Mouse (Mus musculus): ENCODE data around the gene Dmc1. TPM values are rescaled to one million over a fixed set of nuclear protein-coding genes. Genes with fewer than 3 reads are reported as not detected.

Dmc1 gene
- polyA plus RNA-seq (2015; fragmentation: Nextera tagmentation; extraction: Ambion mirVana) = 2.4 and 6.4 TPM in 2 replicates

DNA sequence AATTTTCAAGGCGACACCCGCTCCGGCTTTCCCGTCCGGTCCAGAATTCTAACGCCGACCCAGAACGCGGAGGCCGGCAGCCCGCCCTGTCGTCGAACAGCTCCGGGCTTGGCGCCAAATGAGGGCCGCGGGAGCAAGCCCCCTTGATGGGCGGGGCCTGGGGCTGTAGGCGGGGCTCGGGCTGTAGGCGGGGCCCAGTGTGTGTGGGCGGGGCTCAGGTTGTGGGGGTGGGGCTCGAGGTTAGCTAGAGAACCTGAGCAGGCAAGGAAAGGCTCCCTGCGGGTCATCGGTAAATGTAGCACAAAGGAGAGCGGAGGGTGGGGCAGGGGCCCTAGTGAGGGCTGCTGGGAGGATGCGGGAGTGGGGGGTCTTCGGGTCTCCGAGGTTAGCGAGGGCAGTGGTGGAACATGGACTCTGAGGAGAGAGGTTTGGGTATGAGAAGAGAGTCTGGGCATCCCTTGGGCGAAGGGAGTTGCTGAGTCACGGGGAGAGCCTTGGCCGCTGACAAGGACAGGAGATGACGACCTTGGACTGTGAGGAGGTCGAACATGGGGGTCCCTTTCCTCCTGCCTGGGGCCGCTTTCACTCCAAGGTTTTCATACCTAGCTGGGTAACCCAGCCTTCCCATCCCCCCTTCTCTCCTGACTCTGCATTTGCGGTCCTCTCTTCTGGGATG lies at the start of gene Dmc1:
Dmc1 (minus strand) TSS at position 120 of the 676 bp plus-strand sequence.

DNA sequence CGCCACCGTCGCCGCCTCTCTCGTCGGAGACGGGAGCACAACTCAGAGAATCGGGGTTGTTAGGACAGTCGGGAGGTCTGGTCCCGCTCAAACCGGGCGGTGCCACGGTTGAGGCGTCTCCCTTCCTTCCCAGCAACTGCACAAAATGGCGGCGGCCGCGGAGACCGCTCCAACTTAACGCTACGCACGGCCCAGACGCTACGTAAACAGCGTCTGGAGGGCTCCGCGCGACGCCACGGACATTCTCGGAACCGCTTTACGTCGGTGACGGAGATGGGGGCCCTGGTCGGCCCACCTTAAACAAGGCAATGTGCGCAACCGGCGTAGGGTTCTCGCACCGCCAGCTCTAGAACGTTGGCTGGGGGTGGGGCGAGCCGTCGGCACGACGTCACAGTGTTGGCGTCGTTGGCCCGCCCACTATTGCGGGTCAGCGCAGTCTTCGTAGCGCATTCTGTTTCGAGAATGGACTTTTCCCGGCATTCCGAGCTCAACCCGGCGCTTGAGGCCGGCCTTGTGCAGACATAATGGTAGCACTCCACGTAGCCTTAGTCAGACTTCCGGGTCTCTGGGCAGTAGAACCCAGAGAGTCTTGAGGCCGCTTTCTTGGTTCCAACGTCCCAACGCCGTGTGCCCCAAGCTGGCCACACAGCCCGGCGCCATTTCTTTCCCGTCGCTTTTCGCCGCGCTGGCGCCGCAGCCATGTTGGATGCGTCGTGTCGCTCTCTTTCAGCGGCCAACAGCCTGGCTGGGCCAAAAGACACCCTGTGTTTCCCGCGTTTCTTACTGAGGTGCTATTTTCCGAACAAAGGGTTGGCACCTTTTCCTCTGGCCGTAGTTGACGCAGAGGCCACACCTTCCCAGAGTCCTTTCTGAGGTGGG lies 58.3 kb downstream of the Dmc1 start, which contains the start of gene Ddx17:
Ddx17 (minus strand) TSS at position 332 of the 879 bp plus-strand sequence.

DNA sequence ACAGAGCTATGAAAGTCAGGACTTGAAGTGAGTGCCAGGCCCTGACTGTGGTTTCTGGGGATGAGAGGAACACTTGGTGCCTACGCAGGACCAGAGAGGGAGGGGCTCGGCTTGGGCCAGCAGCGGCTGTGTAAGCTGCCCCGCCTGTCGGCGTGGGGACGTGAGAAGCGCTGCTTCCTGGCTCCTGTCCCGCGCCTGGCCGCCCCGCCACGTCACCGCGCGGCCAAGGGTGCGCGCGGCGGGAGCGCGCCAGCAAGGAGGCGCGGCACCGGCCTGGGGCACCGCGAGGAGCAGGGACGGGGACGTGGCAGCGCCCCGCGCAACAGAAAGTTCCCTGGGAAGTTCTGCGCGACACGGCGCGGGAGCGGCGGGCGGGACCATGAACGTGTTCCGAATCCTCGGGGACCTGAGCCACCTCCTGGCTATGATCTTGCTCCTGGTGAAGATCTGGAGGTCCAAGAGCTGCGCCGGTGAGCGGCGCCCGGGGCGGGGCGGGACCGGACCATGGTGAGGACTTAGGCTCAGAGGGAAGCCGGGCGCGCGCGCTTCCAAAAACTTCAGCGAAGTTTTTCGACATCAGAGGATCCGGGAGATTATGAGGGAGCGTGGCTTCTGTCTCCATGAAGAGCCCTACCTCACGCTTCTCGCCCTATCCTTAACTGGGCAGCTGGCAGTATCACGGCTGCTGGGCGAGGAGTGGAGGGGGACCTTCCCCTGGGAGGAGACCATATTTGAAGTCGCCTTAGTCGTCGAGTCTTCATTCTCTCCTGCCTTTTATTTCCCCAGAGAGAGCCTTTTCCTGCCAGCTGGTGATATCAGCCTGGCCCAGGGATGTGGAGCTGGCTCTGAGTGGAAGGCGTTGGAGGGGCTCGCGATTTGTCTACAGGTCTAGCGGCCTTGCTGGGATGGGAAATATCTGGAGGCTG lies 88.5 kb downstream of the Dmc1 start, which contains the start of gene Kdelr3:
Kdelr3 (plus strand) TSS at position 241 of the 926 bp plus-strand sequence.

Small RNA genes lying within 50 kb of the gene (microRNA-seq; reads per million reads assigned to microRNA genes)
- not detected for gene Gm27903 (ENCODE audit: borderline replicate concordance, insufficient number of aligned reads)

Other genes with a start within 250 kb of the Dmc1 start
- gene Tmem184b, start 201.5 kb downstream of the Dmc1 start, polyA plus RNA-seq (2015; fragmentation: Nextera tagmentation; extraction: Ambion mirVana) = 27.6 and 35.4 TPM in 2 replicates
- gene Csnk1e, start 149.5 kb downstream of the Dmc1 start, polyA plus RNA-seq (2015; fragmentation: Nextera tagmentation; extraction: Ambion mirVana) = 63.6 and 70.1 TPM in 2 replicates
- 0.06 and 0.19 TPM in 2 replicates for gene Kcnj4, start 99.9 kb downstream of the Dmc1 start, polyA plus RNA-seq (2015; fragmentation: Nextera tagmentation; extraction: Ambion mirVana)
- gene Kdelr3, start 88.7 kb downstream of the Dmc1 start, polyA plus RNA-seq (2015; fragmentation: Nextera tagmentation; extraction: Ambion mirVana) = 42.8 and 60.4 TPM in 2 replicates
- gene Ddx17, start 58.4 kb downstream of the Dmc1 start, polyA plus RNA-seq (2015; fragmentation: Nextera tagmentation; extraction: Ambion mirVana) = 19.9 and 25.0 TPM in 2 replicates
- 1.2 TPM in 2 replicates for gene Fam227a, start 53.8 kb upstream of the Dmc1 start, polyA plus RNA-seq (2015; fragmentation: Nextera tagmentation; extraction: Ambion mirVana)
- 45.7 and 49.4 TPM in 2 replicates for gene Cby1, start 54.1 kb upstream of the Dmc1 start, polyA plus RNA-seq (2015; fragmentation: Nextera tagmentation; extraction: Ambion mirVana)
- 206 and 230 TPM in 2 replicates for gene Tomm22, start 65.8 kb upstream of the Dmc1 start, polyA plus RNA-seq (2015; fragmentation: Nextera tagmentation; extraction: Ambion mirVana)
- gene Josd1, start 82.8 kb upstream of the Dmc1 start, polyA plus RNA-seq (2015; fragmentation: Nextera tagmentation; extraction: Ambion mirVana) = 14.7 and 14.8 TPM in 2 replicates
- 11.3 and 13.0 TPM in 2 replicates for gene Gtpbp1, start 85.7 kb upstream of the Dmc1 start, polyA plus RNA-seq (2015; fragmentation: Nextera tagmentation; extraction: Ambion mirVana)
- gene Sun2, start 137.4 kb upstream of the Dmc1 start, polyA plus RNA-seq (2015; fragmentation: Nextera tagmentation; extraction: Ambion mirVana) = 3.8 and 3.9 TPM in 2 replicates
- 31.2 and 32.9 TPM in 2 replicates for gene Dnal4, start 172.7 kb upstream of the Dmc1 start, polyA plus RNA-seq (2015; fragmentation: Nextera tagmentation; extraction: Ambion mirVana)
- gene Nptxr, start 199.7 kb upstream of the Dmc1 start, polyA plus RNA-seq (2015; fragmentation: Nextera tagmentation; extraction: Ambion mirVana) = 5.4 and 11.8 TPM in 2 replicates
- gene Npcd, start 229.1 kb upstream of the Dmc1 start, polyA plus RNA-seq (2015; fragmentation: Nextera tagmentation; extraction: Ambion mirVana) = 0.28 and 0.47 TPM in 2 replicates
- gene Cbx6, start 229.6 kb upstream of the Dmc1 start, polyA plus RNA-seq (2015; fragmentation: Nextera tagmentation; extraction: Ambion mirVana) = 37.2 and 39.2 TPM in 2 replicates

Data from adrenal gland, postnatal 0 days (tissue).